Mouse (Mus musculus) lung, embryonic 14.5 days (tissue): ENCODE measurements around the gene Lipc. TPM values are rescaled to one million over a fixed set of nuclear protein-coding genes. Genes with fewer than 3 reads are reported as not detected.

Source experiments
- ATAC-seq: fragments of 200-750 bp; cut with Nextera tagmentation; 2 replicates; pipeline ENCODE4 v1.8.0; 2017; ENCODE audit warnings: mild to moderate bottlenecking, moderate TSS enrichment, moderate library complexity; ENCODE audit not compliant: insufficient read depth
- DNase-seq: peaks from one replicate; pipeline ENCODE4 v3.0.0-alpha.2; 2015
- H3K27ac ChIP-seq: fragments of 300-500 bp; sonication (generic); 2 replicates; pipeline ENCODE4 v1.5.1; 2014; ENCODE audit warnings: low read depth, mild to moderate bottlenecking, moderate library complexity
- H3K27me3 ChIP-seq: fragments of 300-500 bp; sonication (generic); 2 replicates; pipeline ENCODE4 v1.6.1; 2014; ENCODE audit warnings: low read length, control low read depth; ENCODE audit not compliant: insufficient read depth
- H3K36me3 ChIP-seq: fragments of 300-500 bp; sonication (generic); 2 replicates; pipeline ENCODE4 v1.6.1; 2014; ENCODE audit warnings: control low read depth; ENCODE audit not compliant: insufficient read depth
- H3K4me1 ChIP-seq: fragments of 300-500 bp; sonication (generic); 2 replicates; pipeline ENCODE4 v1.6.1; 2014; ENCODE audit warnings: antibody characterized with exemption, control low read depth; ENCODE audit not compliant: insufficient read depth
- H3K4me2 ChIP-seq: fragments of 300-500 bp; sonication (generic); 2 replicates; pipeline ENCODE4 v1.6.1; 2014; ENCODE audit warnings: mild to moderate bottlenecking
- H3K4me3 ChIP-seq: fragments of 300-500 bp; sonication (generic); 2 replicates; pipeline ENCODE4 v1.5.1; 2014; ENCODE audit warnings: low read depth, low read length
- H3K9ac ChIP-seq: fragments of 300-500 bp; sonication (generic); 2 replicates; pipeline ENCODE4 v1.6.1; 2014
- H3K9me3 ChIP-seq: fragments of 300-500 bp; sonication (generic); 2 replicates; pipeline ENCODE4 v1.6.1; 2016; ENCODE audit warnings: low read depth, low read length, control low read depth
- CTCF ChIP-seq: IDR thresholded peaks from 2 replicates; pipeline ENCODE4 v1.5.1; 2016; ENCODE audit warnings: antibody characterized with exemption, low read depth
- WGBS: fragments of 180-500 bp; shearing (Covaris S2); extraction: QIAGEN DNeasy Blood & Tissue Kit; methylation state at CpG from one replicate; pipeline ENCODE4 v1.1.7; 2014; 5-methylcytosine and 5-hydroxymethylcytosine counted together
- polyA plus RNA-seq: library from polyadenylated mRNA; unstranded; fragments of >200 nt; fragmentation: Nextera tagmentation; extraction: Ambion mirVana; gene quantifications from 2 replicates; pipeline ENCODE4 v1.2.1, GENCODE M21; 2014

The Lipc gene
- polyA plus RNA-seq, 1 experiment from 2014 or later, result 0.11 TPM

DNA sequence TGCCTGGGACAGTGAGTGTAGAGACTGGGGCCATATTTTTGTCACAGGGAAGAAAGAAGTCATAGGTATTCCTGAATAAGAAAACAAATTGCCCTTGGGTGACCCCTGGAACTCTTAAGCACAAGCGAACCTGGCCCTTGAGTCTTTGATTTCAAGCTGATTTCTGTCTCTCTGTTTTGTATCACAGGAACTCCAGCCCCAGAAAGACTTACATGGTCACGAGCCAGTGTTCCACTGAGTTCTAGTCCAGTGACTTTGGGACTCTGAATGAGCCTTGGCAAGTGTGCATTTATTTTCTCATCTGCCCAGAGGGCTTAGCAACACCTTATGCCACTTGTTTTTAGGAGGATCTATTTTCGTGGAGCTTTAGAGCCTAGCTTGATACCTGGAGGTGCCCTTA is 5.7 kb upstream of the Lipc start:
- WGBS, result 60% methylated on average over 3 of the region's 3 CpGs
- Histone ChIP-seq H3K4me1 (no peaks in the 10 kb centered on the region), H3K27me3 (no peaks in the 10 kb centered on the region), H3K27ac (no peak overlapping the region), H3K9ac (no peak overlapping the region), H3K4me2 (no peak overlapping the region), H3K36me3 (no peaks in the 10 kb centered on the region), H3K9me3 (no peaks in the 10 kb centered on the region), H3K4me3 (no peak overlapping the region)
- TF ChIP-seq CTCF, result no peak
- no peak for ATAC-seq
- no peak for DNase-seq

DNA sequence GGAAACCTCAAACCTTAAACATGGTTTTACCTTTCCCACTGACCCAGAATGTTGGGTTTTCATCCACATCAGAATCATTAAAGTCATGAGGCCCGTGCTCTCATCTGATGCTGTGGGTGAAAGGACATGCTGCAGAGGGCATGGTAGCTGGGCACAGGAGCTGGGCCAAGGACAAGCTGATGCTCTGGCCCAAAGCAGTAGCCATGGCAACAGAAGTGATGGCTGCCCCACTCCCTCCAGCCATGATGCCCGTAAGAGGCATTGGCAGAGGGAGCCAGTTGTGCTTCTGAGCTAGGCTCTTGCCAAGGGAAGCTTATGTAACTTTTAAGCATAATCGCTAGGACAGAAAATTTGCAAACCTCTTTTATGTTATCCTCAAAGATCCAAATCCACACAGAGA is 2.2 kb upstream of the Lipc start:
- 83% methylated on average over 3 of the region's 3 CpGs for WGBS
- Histone ChIP-seq H3K4me1 (no peaks in the 10 kb centered on the region), H3K9ac (no peak overlapping the region), H3K27ac (no peak overlapping the region), H3K27me3 (no peaks in the 10 kb centered on the region), H3K4me2 (no peak overlapping the region), H3K4me3 (no peak overlapping the region), H3K36me3 (no peaks in the 10 kb centered on the region), H3K9me3 (no peaks in the 10 kb centered on the region)
- ATAC-seq (no peak), DNase-seq (no peak)
- TF ChIP-seq CTCF, result no peak

DNA sequence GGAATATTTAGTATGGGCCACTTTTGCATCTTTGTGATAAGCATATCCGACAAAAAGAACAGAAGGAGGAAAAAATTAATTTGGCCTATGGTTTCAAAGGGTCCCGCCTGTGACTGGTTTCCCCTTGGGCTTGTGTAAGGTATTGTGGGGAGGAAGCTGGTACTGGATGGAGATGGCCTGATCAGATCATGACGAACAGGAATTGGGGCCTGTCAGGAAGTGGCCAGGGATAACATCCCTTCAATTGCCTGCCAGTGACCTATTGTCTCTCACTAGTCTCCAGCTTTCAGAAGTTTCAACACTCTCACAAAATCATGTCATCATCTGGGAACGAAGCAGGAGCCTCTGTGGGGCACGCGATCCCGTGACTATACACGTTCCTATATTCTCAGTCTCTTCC is 2.7 kb downstream of the Lipc start:
- H3K4me2 ChIP-seq, result no peak overlapping the region
- H3K36me3 ChIP-seq, result no peaks in the 10 kb centered on the region
- no peak overlapping the region for H3K27ac ChIP-seq
- no peak overlapping the region for H3K4me3 ChIP-seq
- no peak overlapping the region for H3K9ac ChIP-seq
- TF ChIP-seq CTCF, result no peak
- ATAC-seq, result no peak
- H3K9me3 ChIP-seq, result no peaks in the 10 kb centered on the region
- H3K27me3 ChIP-seq, result no peaks in the 10 kb centered on the region
- no peaks in the 10 kb centered on the region for H3K4me1 ChIP-seq
- WGBS, result 68% methylated on average over 8 of the region's 8 CpGs
- no peak for DNase-seq

DNA sequence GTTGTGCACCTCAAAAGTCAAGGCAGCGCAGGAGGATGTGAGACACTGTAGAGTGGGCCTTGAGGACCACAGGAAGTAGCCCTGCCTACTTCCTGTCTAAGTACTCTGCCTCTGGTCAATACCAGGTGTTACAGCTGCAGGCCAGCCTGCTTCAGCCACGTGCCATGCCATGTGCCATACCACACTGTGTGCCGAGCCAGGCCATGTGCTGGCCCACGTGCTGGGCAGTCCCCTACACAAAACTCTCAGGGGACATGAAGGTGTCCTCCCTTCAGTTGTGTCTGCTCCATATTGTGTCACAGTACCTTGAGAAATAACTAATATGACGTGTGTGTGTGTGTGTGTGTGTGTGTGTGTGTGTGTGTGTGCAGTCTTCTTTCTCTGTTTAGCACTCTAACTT is 4.7 kb downstream of the Lipc start:
- Histone ChIP-seq H3K27me3 (no peaks in the 10 kb centered on the region), H3K9ac (no peak overlapping the region), H3K4me3 (no peak overlapping the region), H3K4me1 (no peaks in the 10 kb centered on the region), H3K27ac (no peak overlapping the region), H3K4me2 (no peak overlapping the region), H3K9me3 (no peaks in the 10 kb centered on the region), H3K36me3 (no peaks in the 10 kb centered on the region)
- WGBS, result 76% methylated on average over 5 of the region's 5 CpGs
- ATAC-seq (no peak), DNase-seq (no peak)
- no peak for TF ChIP-seq CTCF

DNA sequence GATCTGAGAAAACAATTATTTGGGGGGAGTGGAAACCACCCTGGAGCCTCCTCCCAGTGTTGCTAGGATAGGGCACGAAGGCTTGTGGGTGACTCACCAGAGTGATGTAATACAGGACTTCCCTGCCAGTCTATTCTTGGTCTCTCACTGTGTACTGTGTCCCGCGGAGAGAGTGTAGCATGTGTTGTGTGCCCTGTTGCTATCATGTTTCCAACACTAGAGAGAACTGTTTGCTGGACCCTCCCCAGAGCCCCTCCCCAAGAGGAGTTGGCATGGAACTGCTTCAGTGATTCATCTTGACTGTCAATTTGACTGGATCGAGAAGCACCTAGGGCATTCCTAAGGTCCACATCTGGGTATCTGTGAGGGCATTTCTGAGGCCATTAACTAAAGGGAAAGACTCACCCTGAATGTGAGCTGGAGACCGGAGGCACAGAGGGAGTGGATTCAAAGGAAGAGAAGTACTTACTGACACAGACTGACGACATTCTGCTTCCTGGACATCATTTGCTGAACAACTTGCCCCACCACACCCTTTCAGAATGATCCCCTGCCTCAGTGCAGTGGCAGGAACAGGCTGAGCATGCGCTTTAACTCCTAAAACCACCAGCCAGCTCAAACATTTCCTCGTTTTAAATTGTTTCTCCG is 9.2 kb downstream of the Lipc start:
- Histone ChIP-seq H3K27me3 (no peaks in the 10 kb centered on the region), H3K9me3 (no peaks in the 10 kb centered on the region), H3K27ac (no peak overlapping the region), H3K4me2 (no peak overlapping the region), H3K4me3 (no peak overlapping the region), H3K4me1 (no peaks in the 10 kb centered on the region), H3K36me3 (no peaks in the 10 kb centered on the region), H3K9ac (no peak overlapping the region)
- TF ChIP-seq CTCF, result no peak
- 74% methylated on average over 9 of the region's 9 CpGs for WGBS
- ATAC-seq (no peak), DNase-seq (no peak)

DNA sequence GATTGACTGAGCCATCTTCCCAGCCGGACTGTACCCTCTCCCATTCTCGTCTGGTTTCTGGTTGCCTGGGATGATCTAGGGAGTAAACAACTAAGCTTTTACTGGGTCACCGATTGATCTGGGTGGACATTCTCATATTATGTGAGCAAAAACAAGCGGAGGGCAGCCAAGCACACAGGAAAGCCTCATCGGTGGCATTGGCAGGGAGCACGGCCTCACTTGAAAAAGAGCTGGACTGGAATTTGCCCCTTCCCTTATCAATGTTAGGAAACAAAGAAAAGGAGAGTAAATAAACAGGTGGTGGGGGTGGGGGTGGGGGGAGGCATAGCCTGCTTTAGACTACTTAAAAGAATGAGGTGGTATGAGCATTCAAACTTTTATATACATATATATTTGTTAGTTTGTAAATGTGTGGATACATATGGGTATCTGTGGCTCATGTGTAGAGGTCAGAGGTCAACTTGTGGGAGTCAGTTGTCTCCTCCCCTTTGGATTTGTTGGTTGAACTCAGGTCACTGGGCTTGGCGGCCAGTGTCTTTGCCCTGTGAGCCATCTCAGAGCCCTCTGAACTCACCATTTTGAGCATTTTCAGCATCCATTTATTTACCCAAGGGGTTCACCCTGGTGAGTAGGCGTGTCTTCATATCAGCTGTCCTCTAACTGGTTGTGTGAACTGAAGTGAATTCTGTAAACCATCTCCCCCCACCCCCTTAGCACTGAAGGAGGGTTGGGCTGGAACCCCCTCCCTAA is 12.1 kb downstream of the Lipc start:
- Histone ChIP-seq H3K27me3 (no peaks in the 10 kb centered on the region), H3K27ac (no peak overlapping the region), H3K36me3 (no peaks in the 10 kb centered on the region), H3K4me3 (no peak overlapping the region), H3K4me2 (no peak overlapping the region), H3K4me1 (no peaks in the 10 kb centered on the region), H3K9me3 (no peaks in the 10 kb centered on the region), H3K9ac (no peak overlapping the region)
- no peak for TF ChIP-seq CTCF
- 45% methylated on average over 8 of the region's 8 CpGs for WGBS
- ATAC-seq (no peak), DNase-seq (no peak)

DNA sequence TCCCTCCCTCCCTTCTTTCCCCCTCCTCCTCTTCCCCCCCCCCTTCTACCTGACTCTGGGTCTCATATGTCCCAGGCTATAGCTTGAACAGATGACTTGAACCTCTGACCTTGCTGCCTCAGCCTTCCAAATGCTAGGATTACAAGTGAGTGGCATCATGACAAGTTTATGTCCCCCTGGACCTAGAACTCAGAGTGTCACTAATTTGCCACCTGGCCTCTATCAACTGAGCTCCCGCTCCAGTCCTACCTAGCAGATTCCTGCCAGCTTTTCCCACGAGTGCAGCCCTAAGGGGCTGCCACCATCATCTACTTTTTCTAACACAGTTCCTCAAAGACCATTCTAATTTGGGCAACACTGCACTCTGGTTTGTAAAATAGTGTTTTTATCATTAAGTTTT is 13.2 kb downstream of the Lipc start:
- Histone ChIP-seq H3K27ac (no peak overlapping the region), H3K4me3 (no peak overlapping the region), H3K4me1 (no peaks in the 10 kb centered on the region), H3K4me2 (no peak overlapping the region), H3K36me3 (no peaks in the 10 kb centered on the region), H3K9ac (no peak overlapping the region), H3K27me3 (no peaks in the 10 kb centered on the region), H3K9me3 (no peaks in the 10 kb centered on the region)
- no peak for TF ChIP-seq CTCF
- ATAC-seq, result no peak
- no peak for DNase-seq
- WGBS, result 36% methylated on average over 2 of the region's 2 CpGs
